Mouse (Mus musculus): ENCODE measurements at regions not wholly inside any gene's neighbourhood (a gene's known extent, or its start where the extent isn't known, plus 50 kb on each side); places are given as distances from the start of the nearest gene placed in this dataset.
A peak's percentile ranks its signal among the peaks of the same experiment; 100 is the strongest.

DNA sequence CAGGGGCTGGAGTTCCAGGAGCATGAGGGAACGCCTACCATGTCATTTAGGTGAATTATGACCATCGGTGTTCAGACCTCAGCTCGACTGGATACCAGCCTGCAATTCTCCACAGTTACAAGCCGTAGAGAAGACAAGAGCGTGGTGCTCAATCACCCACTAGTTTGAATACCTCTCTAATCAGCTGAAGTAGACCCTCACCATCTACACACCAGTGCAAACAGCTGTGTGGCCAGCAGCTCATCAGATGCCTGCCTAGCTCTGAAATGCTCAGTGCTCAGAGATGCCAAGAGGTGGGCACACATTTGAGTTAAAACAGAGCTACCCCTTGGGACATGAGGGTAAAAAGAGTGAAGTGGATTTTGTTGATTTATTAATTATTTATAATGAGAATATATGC lies 660.2 kb downstream of the Magi1 start:
- no peak for DNase-seq

DNA sequence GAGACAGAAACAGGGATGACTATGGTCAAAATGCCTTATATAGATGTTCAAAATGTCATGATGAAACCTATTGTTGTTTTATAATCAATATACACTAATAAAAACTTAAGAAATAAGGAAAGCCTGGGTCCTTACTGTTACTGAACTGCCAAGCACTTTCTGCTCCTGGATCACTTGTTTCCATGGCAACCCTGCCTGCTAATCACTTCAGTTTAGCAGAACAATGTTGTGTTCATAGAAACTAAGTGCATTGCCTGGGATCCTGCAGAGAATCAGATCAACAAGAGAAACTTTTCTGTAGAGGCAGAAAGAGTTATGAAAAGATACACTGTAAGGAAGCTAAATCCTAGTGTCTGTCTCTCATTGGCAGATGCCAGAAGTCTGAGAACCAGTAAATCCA lies 666.8 kb downstream of the Magi1 start:
- DNase-seq = no peak

DNA sequence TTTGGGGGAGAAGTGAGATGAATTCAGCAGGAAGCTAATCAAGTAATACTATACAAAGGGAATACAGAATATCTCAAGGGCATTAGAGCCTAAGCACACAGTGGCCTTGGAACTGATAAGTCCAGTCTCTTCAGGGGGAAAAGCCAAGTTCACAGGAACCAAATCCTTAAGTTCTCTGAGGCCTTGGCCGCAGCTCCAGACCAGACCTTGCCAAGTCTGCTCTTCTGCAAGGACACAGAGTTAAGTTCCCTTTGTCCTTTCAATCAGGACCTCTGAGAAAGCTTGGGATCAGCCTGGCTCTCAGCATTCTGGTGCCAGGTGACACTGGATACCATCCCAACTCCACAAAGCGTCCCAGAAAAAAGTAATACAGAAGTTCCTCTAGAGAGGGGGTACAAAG lies 657.1 kb upstream of the Adamts9 start:
- no peak for DNase-seq

DNA sequence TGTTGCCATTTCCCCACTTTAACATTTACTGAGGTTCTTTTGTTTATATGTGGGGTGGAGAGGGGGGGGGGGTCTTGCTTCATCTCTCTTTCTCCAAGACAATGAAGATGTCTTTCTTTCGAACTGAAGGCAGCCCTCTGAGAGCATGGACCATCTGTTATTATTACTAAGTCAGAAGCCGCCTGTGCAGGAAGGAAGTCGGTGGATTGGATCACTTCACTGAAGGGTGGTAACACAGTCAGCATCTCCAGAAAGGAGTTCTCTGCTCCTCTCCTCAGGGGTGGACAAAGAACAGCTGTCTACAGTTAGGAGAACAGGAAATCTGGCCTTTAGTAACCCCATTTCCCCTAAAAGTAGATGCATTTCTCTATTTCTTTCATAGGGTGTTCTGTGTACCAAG lies 656.1 kb upstream of the Adamts9 start:
- DNase-seq = no peak

DNA sequence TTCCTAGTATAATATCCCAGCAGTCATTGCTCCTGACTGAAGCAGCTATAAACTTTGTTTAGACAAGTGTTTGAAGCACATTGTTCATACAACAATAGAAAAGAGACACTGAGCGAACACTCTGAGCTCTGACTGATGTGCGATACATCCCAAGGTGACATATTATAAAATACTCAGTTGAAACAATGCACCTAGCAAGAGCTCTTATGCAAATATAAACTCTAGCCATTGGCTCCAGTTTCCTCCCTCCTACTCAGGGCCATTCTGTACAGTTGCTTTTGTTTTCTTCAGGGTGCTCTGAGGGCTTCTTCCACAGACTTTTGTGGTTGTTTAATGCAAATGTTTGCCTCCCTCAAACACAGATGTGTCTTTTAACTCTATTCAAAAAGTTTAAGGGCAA lies 646.6 kb upstream of the Adamts9 start:
- no peak for DNase-seq

DNA sequence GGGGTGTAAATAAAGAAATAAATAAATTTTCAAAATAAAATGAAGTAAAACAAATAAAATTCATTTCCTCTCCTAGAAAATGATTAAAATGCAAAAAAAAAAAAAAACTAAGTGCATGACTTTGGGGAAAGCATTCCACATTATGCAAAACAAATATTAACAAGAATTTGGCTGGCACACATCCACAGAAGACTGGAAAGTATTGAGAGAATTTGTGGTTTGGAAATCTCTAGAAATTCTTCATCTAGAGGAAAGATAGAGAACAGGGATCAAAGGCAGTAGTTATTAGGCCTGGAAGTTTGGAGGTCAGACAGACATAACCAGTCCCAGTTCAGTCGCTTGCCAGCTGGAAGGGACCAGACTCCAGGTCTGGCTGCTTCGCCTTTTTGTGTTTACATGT lies 643.6 kb upstream of the Adamts9 start:
- DNase-seq = peak; percentile 34

DNA sequence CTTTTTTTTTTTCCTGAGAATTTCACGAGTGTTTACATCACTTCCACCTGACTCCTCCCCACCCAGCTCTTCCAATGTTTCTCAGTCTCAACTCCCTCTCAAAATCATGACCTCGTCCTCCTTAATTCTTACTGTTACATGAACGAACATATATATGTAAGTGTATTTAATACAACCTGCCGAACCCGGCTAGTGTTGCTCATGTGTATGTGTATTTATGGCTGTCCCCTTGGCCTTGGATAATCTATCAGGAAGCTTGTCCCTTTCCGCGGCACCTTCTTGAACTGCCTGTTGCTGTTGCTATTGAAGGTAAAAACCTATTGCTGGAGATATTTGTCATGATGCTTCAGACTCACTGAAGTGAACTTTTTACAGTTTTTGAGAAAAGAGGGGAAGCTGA lies 637.8 kb upstream of the Adamts9 start:
- no peak for DNase-seq

DNA sequence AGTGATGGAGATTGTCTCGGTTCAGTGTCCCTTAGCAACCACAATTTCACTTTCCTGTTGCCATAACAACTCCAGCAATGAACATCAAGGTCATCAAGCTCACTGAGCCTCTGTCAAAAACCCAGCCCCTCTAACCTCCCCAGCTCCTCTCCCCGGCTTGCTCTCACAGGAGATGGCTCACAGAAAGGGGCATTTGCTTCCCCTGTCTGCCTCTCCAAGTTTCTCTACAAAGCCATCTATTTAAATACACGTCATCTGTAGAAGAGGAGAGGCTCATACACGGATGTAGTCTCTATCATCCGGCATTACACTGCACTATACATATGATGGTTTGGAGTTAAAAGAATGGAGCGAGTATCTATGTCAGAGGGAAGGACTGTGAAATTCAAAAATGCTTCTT lies 637.4 kb upstream of the Adamts9 start:
- no peak for DNase-seq

DNA sequence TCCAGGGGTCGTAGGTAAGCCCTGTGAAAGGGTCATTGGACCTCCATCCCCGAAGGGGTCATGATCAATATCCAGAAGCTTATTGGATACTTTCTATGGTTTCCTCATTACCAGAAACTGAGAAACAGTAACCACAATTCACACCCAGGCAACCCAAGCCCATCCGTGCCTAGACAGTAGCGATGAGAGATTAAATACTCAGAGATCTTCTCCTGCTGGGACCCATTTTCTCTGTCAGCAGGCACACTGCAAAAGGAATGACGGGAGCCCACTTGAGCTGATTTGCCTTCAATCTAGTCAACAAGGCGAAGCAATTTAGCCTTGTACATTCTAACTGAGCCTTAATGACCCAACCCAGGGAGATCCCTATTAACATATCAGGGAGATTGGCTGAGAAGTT lies 632.0 kb upstream of the Adamts9 start:
- DNase-seq = no peak

DNA sequence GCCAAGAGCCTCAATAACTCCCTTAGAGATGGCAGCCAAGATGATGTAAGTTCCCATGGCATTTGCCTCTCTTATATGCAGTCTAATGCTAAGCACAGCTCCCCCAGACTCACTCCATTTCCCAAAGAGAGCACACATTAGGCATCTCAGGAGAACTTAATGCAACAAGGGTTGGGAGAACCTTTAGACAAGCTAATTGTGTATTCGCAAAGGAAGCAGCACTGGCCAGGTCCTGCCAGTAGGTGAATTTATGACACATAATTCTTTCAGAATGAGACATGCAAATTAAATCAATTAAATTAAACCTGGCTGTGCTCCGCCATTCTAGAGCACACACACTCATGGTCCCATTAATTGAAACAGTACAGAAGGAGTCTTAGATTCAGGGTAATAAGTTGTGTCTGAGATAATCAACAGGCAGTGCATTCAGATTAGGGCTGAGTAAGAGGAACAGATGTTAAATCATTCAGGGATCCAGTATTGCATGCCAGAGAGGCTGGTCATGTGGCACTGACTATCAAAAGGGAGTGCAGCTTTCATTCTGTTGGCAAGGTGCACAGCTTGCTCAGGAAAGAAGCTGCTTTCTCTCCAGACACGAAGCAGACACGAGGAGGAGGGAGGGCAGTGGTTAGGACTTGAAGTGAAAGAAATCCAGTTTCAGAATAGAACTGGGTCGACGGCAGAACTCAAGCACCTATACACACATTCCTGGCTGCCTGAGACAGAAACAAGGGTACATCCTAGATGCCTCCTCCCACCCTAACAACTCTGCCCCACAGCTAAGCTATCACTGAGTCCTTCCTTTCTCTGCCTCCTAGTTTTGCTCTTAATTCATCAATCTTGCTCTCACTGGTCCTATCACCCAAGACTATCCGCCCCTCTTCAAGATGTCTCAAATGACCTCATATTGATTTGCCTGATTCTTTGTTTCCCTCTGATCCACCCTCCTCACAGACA lies 630.7 kb upstream of the Adamts9 start:
- no peak for DNase-seq

DNA sequence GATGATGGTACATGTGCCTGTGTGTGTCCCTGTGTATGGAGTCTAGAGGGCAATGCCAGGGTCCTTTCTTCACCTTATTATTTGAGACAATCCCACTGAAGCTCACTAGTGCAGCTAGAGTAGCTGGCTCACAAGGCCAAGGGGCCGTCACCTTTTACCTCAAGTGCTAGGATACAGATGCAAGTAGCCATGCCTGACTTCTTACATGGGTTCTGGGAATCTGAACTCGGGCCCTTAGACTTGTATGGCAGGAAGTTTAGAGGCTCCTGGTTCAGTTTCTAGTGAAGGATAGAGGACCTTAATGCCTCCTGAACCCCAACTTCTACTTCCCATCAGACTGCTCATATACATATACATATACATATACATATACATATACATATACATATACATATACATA lies 626.6 kb upstream of the Adamts9 start:
- no peak for DNase-seq

DNA sequence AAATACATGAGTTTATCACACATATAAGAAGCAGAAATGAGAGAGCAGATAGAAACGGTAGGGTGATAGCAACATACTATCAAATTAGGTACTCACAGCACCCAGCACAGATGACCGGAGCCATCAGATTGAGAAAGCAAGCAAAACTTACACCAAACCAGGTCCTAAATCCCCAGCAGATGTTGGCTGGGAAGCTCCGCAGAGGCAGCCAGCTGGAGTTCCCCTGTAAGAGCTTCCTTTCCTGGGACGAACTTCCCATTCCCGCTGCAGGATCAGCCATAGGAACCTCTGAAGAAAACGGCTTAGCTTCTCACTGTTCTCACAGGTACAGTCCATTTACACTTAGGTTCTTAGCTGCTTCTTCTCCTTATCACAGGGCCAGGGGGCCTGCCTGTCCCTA lies 625.9 kb upstream of the Adamts9 start:
- DNase-seq = no peak

DNA sequence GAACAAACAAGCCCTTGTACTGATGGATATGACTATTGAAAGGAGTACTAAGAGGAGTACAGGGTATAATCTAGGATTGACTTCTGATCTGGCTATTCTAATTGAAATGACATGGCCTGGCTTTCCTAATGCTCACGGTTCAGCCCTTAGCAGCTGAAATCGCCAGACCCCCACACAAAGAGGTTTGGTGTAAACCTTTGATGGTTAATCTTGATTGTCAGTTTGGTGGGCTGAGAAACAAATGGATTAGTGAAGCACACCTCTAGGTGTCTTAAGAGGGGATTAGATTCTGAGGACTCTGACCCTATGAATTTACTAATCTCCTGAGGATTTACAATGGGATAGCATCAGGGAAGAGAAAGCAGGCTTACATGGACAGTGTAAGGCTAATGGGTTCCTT lies 623.4 kb upstream of the Adamts9 start:
- no peak for DNase-seq

DNA sequence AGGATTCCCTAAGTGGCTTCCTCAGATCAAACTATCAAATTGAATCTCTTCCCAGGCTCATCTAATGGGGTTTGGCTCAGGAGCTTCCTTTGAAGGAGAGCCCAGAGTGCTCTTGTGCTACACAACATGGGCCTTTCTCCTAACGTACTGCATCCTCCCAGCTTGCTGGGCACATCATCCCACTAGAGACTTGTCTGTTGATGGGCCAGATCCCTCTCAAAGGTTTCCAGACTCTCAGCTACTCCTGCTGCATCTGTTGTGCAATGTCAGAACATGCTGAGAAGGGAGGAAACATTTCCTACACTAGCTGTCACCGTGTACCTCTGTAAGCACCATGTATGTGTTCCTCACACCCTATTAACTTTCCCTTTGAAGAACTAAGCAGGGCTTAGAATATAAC lies 605.0 kb upstream of the Adamts9 start:
- no peak for DNase-seq

DNA sequence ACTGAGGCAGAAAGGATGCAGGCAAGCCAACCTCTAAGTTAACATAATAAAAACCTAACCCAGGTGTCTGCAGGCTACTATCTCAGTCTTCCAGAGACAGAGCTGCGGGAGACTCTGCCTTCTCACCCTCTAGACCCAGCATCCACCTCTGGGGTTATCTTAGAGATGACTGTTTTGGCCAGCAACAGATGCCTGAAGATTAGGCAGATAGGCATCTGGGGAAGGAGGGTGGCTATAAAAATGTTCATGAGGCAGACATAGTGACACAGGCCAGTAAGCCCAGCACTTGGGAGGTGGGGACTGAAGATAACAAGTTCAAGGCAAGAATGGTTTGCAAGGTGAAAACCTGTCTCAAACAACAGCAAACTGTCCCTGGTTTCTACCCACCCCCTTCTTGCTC lies 601.0 kb upstream of the Adamts9 start:
- DNase-seq = no peak

DNA sequence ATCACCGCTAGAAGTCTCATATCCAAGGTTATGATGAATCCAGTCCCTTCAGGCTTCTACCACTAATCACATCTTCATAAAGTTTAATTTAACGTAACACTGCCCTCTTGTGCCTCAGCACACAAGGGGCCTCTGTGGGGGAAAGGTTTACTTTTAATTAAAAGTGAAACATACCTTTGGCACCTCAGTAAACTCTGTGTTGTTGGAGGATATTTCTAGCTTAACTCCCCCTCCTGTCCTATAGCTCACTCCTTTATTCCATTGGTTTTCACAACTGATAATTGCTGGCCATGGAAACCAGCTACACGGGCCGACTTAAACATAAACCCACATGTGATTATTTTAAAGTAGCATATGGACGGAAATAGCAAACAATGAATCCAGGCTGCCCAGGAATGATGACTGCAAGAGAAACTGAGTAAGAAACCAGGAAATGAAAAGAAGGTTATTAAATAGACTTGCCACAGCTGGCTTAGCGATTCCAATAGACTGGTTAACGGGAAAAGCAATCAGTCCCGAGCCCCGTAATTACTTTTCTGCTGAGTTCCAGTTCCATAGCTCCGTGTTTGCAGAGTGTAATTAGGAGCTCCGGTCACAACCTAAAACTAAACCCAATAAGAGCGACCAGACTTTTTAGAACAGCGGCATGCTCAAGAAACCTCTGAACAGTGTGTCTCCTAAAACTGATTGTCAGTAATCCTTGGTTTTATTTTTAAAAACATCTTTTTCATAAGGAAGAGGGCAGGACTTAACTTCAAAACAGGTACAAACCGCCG lies 600.2 kb upstream of the Adamts9 start:
- peak; percentile 19 for DNase-seq

DNA sequence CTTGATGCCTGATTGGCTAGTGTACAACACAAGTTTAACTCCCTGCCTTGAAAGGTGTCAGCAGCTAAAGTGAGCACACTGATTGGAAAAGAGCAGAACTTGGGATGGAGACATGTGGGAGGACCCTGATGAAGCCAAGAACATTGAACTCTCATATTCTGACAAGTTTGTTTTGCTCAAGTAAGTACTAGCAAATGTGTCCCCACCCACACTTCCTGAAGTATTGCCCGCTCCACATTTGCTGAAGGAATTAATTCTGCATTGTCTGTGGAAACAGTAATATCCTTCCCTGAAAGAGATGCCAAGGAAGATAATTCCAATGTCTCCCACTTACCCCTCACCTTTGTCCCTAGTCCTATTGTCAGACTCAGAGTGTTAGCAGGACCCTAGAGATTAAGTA lies 596.3 kb upstream of the Adamts9 start:
- no peak for DNase-seq

DNA sequence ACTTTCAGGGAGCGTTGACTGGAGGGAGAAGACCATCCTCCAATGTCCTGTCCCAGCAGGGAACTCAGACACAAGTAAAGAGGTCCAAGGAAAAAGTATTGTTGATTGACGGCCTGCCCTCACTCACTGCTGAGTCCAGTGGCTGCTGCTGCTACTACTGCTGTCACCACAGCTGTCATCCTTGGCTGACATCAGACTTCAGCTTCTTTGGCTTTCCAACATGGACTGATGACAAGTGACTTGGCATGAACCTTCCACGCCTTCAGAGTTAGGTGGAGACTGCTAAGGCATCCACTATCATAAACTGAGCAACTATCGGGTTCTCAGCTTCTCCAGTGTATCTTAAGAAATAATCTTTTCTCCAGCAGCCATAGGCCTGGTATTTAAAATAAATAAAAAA lies 595.9 kb upstream of the Adamts9 start:
- no peak for DNase-seq

DNA sequence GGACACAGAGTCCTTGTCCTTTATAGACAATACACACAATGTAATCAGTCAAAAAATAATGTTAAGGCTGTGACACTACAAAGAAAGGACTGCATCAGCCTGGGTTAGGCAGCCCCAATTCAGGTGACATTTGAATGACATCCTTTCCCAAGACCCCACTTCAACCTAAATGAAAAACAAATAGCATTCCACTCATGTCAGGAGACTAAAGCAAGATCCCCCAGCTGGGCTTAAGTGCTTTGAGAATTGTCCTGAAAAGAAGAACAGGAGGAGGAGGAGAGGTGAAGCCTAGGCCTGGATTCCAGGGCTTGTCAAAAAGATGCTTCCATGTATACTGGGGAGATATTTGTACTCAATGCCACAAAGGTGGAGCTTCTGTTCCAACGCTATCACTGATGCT lies 594.7 kb upstream of the Adamts9 start:
- DNase-seq = no peak

DNA sequence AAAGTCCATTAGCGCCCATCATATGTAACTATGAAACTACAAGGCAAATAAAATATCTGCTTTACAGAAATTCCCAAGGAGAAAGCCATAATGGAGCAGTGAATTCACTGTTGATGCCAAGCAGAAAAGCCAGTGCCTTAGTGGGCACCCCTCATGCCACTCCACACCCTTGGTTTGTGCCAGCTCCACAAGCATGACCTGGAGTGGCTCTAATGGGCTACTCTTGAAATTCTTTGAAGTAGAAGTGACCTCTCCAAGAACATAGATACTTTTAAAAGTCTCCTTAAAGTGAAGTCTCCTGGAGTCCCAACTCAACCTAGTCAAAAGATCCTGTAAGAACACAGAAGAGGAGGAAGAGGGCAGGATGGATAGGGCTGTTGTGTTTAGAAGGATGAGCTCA lies 593.8 kb upstream of the Adamts9 start:
- peak; percentile 12 for DNase-seq

DNA sequence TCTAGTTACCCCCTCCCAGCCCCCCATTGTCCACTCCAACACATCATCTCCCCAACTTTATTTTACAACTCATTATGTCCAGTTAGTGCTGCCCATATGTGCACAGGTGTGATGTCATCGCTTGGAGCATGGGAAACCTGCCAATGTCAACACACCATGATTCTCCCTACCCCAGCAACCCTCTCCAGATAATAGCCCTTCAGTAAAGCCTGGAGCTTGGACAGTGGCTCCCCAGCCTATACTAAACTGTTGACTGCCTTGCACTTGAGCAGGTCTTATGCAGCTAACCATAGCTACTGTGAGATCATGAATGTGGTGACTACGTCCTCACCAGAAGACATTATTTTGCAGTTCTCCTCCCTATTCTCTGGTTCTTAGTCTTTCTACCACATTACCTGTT lies 570.5 kb upstream of the Adamts9 start:
- DNase-seq = no peak

DNA sequence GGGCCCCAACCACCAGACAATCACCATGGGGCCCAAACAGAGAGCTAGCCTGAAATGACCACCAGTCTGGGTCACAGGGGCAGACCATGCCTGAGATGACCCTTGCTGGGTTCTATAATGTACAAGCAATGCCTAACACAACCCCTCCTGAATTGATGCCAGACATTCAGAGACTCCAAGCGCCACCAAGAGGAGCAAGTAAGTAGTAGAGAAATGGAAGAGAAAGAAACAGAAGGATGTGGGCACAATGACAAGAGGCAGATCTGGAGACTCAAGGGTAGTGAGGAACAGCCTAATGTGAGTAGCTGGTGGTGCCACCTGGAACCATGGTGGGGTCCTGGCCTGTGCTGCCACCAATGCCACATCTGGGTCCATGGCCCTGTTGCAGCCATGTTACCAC lies 566.6 kb upstream of the Adamts9 start:
- peak; percentile 4 for DNase-seq

DNA sequence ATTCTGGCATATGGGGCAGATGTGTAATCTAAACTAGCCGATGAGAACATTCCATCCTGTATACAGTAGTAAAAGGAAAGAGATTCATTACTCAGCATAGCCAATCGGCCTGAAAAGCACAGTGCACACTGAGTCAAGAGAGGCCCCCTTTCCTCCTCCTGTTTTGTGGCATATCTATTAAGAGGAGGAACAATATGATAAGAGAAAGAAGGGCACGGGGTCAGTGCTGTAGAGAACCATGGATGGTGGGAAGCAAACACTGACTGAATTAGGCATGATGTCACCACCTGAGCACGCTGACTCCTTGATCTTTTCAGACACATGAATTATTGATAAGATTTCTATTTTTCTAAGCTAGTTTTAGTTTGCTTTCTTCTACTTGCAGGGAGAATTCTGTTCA lies 554.5 kb upstream of the Adamts9 start:
- no peak for DNase-seq

DNA sequence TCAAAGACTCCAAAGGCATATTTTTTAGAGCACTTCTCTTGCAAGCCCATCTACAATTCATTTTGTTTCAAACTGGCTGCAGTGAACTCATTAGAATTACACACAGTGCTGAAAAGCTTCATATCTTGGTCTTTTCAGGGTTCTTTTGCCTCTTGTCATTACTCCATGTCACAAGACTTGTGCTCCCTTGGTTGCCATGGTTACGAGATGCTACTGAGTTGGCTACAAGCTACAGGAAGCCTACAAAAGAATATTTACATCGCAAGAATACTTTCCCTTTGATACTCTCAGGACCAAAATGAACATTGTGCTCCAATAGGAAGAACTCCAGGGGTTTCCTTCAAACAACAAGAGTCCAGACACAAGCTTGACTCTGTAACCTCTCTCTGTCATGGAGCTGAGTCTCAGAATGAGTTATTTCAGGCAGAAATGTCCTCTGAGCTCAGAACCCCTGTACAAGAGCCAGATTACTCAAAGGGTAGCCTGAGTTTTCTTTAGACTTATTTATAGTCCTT lies 545.2 kb upstream of the Adamts9 start:
- no peak for DNase-seq
